Comparison of ENCODE assay signal across 8 mouse cellular contexts in genomic region chr11:95413641-95414535, GRCm38 (mm10). TPM values are rescaled to one million over a fixed set of nuclear protein-coding genes. Genes with fewer than 3 reads are reported as not detected.
A peak's percentile ranks its signal among the peaks of the same experiment; 100 is the strongest.
DNase-seq lines count a peak whose midpoint lies in the region; ATAC-seq and TF ChIP-seq lines count a peak whose summit lies in the region.

Spop (plus strand) TSS chr11:95414080.

- TF ChIP-seq EP300 in CH12.LX (IDR thresholded peaks at IDR 0.05; ENCODE audit: low read length) = peak; percentile 70
- no peak for TF ChIP-seq EP300 in heart, postnatal 0 days (IDR thresholded peaks at IDR 0.05; ENCODE audit: low read depth)

- no peak; the same call in none of the 2 replicates for TF ChIP-seq POLR2A in CH12.LX (IDR thresholded peaks at IDR 0.05; ENCODE audit: low read depth, low read length)
- TF ChIP-seq POLR2A in testis, adult 2 months (IDR thresholded peaks at IDR 0.05; ENCODE audit: control insufficient read depth, low read depth, low read length) = peak; percentile 51

- peaks cover 0 to 13% of the 10 kb centered on the region in 2 experiments for H3K36me3 ChIP-seq in CH12.LX (replicated peaks in 1 of 2; ENCODE audit: control insufficient read depth in 1 of 2, insufficient read depth in 1 of 2, low read length in 1 of 2)
- H3K36me3 ChIP-seq in forebrain, embryonic 12.5 days (replicated peaks) = no peaks in the 10 kb centered on the region; the same call in 1 of the 2 replicates
- no peaks in the 10 kb centered on the region for H3K36me3 ChIP-seq in heart, postnatal 0 days (replicated peaks; ENCODE audit: control insufficient read depth, insufficient read depth, low read length)
- H3K36me3 ChIP-seq in liver, embryonic 16.5 days (ENCODE audit: control insufficient read depth, insufficient read depth) = peaks cover 4% of the 10 kb centered on the region; the same call in 1 of the 2 replicates
- H3K36me3 ChIP-seq in neural tube, embryonic 13.5 days = peaks cover 6% of the 10 kb centered on the region; the same call in 1 of the 2 replicates
- H3K36me3 ChIP-seq in testis, adult 2 months (ENCODE audit: control insufficient read depth, insufficient read depth, low read length) = no peaks in the 10 kb centered on the region

- in situ Hi-C loops in CH12.LX (cut with MboI; ENCODE audit: low pct_ligation_motif_present, low pct_unique_long_range_greater_than_20kb, low sequenced_read_pairs) = no loop called here

- peaks cover 34% of the 10 kb centered on the region for H3K27me3 ChIP-seq in CH12.LX (replicated peaks)
- H3K27me3 ChIP-seq in forebrain, embryonic 12.5 days = peaks cover 16% of the 10 kb centered on the region
- H3K27me3 ChIP-seq in heart, postnatal 0 days (ENCODE audit: control insufficient read depth, insufficient read depth, low read length) = no peaks in the 10 kb centered on the region
- H3K27me3 ChIP-seq in liver, embryonic 16.5 days (ENCODE audit: control insufficient read depth, insufficient read depth, low read depth, low read length) = no peaks in the 10 kb centered on the region
- no peaks in the 10 kb centered on the region for H3K27me3 ChIP-seq in neural tube, embryonic 13.5 days
- H3K27me3 ChIP-seq in testis, adult 2 months (ENCODE audit: control insufficient read depth, insufficient read depth, low read length) = no peaks in the 10 kb centered on the region

- H3K4me2 ChIP-seq in CH12.LX (ENCODE audit: insufficient read depth, low read depth, poor library complexity, severe bottlenecking) = peak within 1 kb of the TSS; percentile 99
- H3K4me2 ChIP-seq in forebrain, embryonic 12.5 days = peak within 1 kb of the TSS; percentile 69
- peak within 1 kb of the TSS; percentile 68 for H3K4me2 ChIP-seq in heart, postnatal 0 days (ENCODE audit: low read depth, low read length)
- H3K4me2 ChIP-seq in liver, embryonic 16.5 days (ENCODE audit: low read depth, low read length) = peak within 1 kb of the TSS; percentile 88
- H3K4me2 ChIP-seq in neural tube, embryonic 13.5 days = peak within 1 kb of the TSS; percentile 68

- peak within 1 kb of the TSS; percentile 80 for H3K27ac ChIP-seq in CH12.LX (ENCODE audit: insufficient read depth, low read depth)
- peak within 1 kb of the TSS; percentile 94 for H3K27ac ChIP-seq in forebrain, embryonic 12.5 days
- H3K27ac ChIP-seq in heart, postnatal 0 days (ENCODE audit: low read depth) = peak within 1 kb of the TSS; percentile 96
- H3K27ac ChIP-seq in liver, embryonic 16.5 days (ENCODE audit: low read length) = peak within 1 kb of the TSS; percentile 94
- peak within 1 kb of the TSS; percentile 96 for H3K27ac ChIP-seq in neural tube, embryonic 13.5 days (replicated peaks)
- peak within 1 kb of the TSS; percentile 97 for H3K27ac ChIP-seq in testis, adult 2 months (ENCODE audit: control insufficient read depth, insufficient read depth, low read depth, low read length)

- no peak for TF ChIP-seq CTCF in CH12.LX (conservative IDR thresholded peaks at IDR 0.05 in 1 of 2, IDR thresholded peaks at IDR 0.05 in 1 of 2; ENCODE audit: low read depth in 2 of 2, low read length in 2 of 2)
- peak; percentile 7; the same call in 1 of the 2 replicates for TF ChIP-seq CTCF in heart, postnatal 0 days (IDR thresholded peaks at IDR 0.05; ENCODE audit: low read depth)
- no peak for TF ChIP-seq CTCF in testis, adult 2 months (IDR thresholded peaks at IDR 0.05; ENCODE audit: control insufficient read depth, insufficient read depth, insufficient replicate concordance, low read depth, low read length)

- peak; percentile 96 for DNase-seq in CH12.LX (ENCODE audit: extremely low read depth)
- DNase-seq in c-Kit-positive CD71-positive TER-119-negative erythroid progenitor cells, embryonic 14.5 days (ENCODE audit: low read depth) = peak; percentile 97
- peak; percentile 93 for DNase-seq in heart, postnatal 0 days (ENCODE audit: low spot score)
- DNase-seq in kidney, postnatal 4 days = peak; percentile 97

- peaks cover 30% of the 10 kb centered on the region for H3K79me2 ChIP-seq in CH12.LX (replicated peaks; ENCODE audit: control insufficient read depth, extremely low read depth, insufficient read depth, poor library complexity, severe bottlenecking)

- WGBS in forebrain, embryonic 12.5 days = 2% methylated on average over 48 of the region's 58 CpGs
- WGBS in heart, postnatal 0 days = 3% methylated on average over 50 of the region's 58 CpGs
- WGBS in liver, embryonic 16.5 days (ENCODE audit: insufficient replicate concordance) = 1% methylated on average over 52 of the region's 58 CpGs
- 3% methylated on average over 50 of the region's 58 CpGs for WGBS in neural tube, embryonic 13.5 days

- peaks cover 10 to 36% of the 10 kb centered on the region in 2 experiments for H3K4me1 ChIP-seq in CH12.LX (ENCODE audit: control insufficient read depth in 1 of 2, insufficient read depth in 2 of 2)
- peaks cover 18% of the 10 kb centered on the region for H3K4me1 ChIP-seq in forebrain, embryonic 12.5 days
- peaks cover 11% of the 10 kb centered on the region for H3K4me1 ChIP-seq in heart, postnatal 0 days (ENCODE audit: control insufficient read depth, insufficient read depth)
- peaks cover 15% of the 10 kb centered on the region for H3K4me1 ChIP-seq in liver, embryonic 16.5 days (ENCODE audit: control insufficient read depth, low read depth, low read length)
- H3K4me1 ChIP-seq in neural tube, embryonic 13.5 days (replicated peaks) = peaks cover 34% of the 10 kb centered on the region
- peaks cover 4% of the 10 kb centered on the region; the same call in 1 of the 2 replicates for H3K4me1 ChIP-seq in testis, adult 2 months (ENCODE audit: control insufficient read depth, insufficient read depth, low read length)

- H3K9me3 ChIP-seq in CH12.LX (replicated peaks; ENCODE audit: low read length) = peaks cover 3% of the 10 kb centered on the region
- H3K9me3 ChIP-seq in forebrain, embryonic 12.5 days = no peaks in the 10 kb centered on the region
- H3K9me3 ChIP-seq in heart, postnatal 0 days (replicated peaks; ENCODE audit: control insufficient read depth, low read length) = no peaks in the 10 kb centered on the region
- no peaks in the 10 kb centered on the region for H3K9me3 ChIP-seq in liver, embryonic 16.5 days (replicated peaks; ENCODE audit: control insufficient read depth, low read length)
- no peaks in the 10 kb centered on the region for H3K9me3 ChIP-seq in neural tube, embryonic 13.5 days

- peak; percentile 79 for ATAC-seq in forebrain, embryonic 12.5 days (ENCODE audit: low FRiP score)
- ATAC-seq in heart, postnatal 0 days (ENCODE audit: insufficient read depth, low read depth) = peak; percentile 85
- peak; percentile 88 for ATAC-seq in liver, embryonic 16.5 days (ENCODE audit: low read depth)
- ATAC-seq in neural tube, embryonic 13.5 days (ENCODE audit: low read depth) = peak; percentile 88

- H3K4me3 ChIP-seq in CH12.LX (replicated peaks in 1 of 3; ENCODE audit: low read depth in 2 of 3, low read length in 2 of 3, poor library complexity in 1 of 3) = peak within 1 kb of the TSS; percentile 78 to 91 (median 81)
- H3K4me3 ChIP-seq in forebrain, embryonic 12.5 days (replicated peaks) = peak within 1 kb of the TSS; percentile 59
- H3K4me3 ChIP-seq in heart, postnatal 0 days (ENCODE audit: low read depth, low read length) = peak within 1 kb of the TSS; percentile 67
- peak within 1 kb of the TSS; percentile 71 for H3K4me3 ChIP-seq in liver, embryonic 16.5 days (ENCODE audit: low read depth, low read length)
- peak within 1 kb of the TSS; percentile 55 for H3K4me3 ChIP-seq in neural tube, embryonic 13.5 days
- peak within 1 kb of the TSS; percentile 93 for H3K4me3 ChIP-seq in testis, adult 2 months (ENCODE audit: control insufficient read depth, low read depth, low read length)

- peak within 1 kb of the TSS; percentile 85 for H3K9ac ChIP-seq in CH12.LX (ENCODE audit: insufficient read depth, low read depth)
- H3K9ac ChIP-seq in forebrain, embryonic 12.5 days = peak within 1 kb of the TSS; percentile 62
- peak within 1 kb of the TSS; percentile 67 for H3K9ac ChIP-seq in heart, postnatal 0 days (replicated peaks; ENCODE audit: low read depth, low read length)
- peak within 1 kb of the TSS; percentile 72 for H3K9ac ChIP-seq in liver, embryonic 16.5 days (ENCODE audit: low read depth, low read length)
- H3K9ac ChIP-seq in neural tube, embryonic 13.5 days = peak within 1 kb of the TSS; percentile 75

- dilution Hi-C loops in CH12.LX (cut with MboI; ENCODE audit: extremely low pct_ligation_motif_present, extremely low pct_unique_long_range_greater_than_20kb, low sequenced_read_pairs) = no loop called here

- TF ChIP-seq RAD21 in CH12.LX (IDR thresholded peaks at IDR 0.05; ENCODE audit: low read depth, low read length) = no peak

TF ChIP-seq in CH12.LX, 34 proteins besides CTCF, POLR2A, EP300 and RAD21 (continues in another document):
- TF ChIP-seq USF1 (IDR thresholded peaks at IDR 0.05; ENCODE audit: low read depth, low read length) (no peak), NRF1 (IDR thresholded peaks at IDR 0.05; ENCODE audit: low read depth, low read length) (peak; percentile 84), KAT2A (IDR thresholded peaks at IDR 0.05; ENCODE audit: insufficient replicate concordance, low read length) (0 out of 2 replicates have a peak, but pooled peaks have one; percentile 35), TCF12 (IDR thresholded peaks at IDR 0.05; ENCODE audit: low read depth, low read length) (peak; percentile 59; the same call in 1 of the 2 replicates), NELFE (IDR thresholded peaks at IDR 0.05; ENCODE audit: low read depth, low read length) (peak; percentile 68), ZNF384 (IDR thresholded peaks at IDR 0.05; ENCODE audit: low read depth, low read length) (no peak), JUN (IDR thresholded peaks at IDR 0.05; ENCODE audit: insufficient read depth, low read depth, low read length) (no peak), ETS1 (conservative IDR thresholded peaks at IDR 0.05; ENCODE audit: low read depth, low read length) (peak; percentile 60; the same call in 1 of the 2 replicates), RCOR1 (conservative IDR thresholded peaks at IDR 0.05; ENCODE audit: low read depth, low read length) (no peak; the same call in 1 of the 2 replicates), ZMIZ1 (IDR thresholded peaks at IDR 0.05; ENCODE audit: low read depth, low read length) (no peak), E2F4 (IDR thresholded peaks at IDR 0.05; ENCODE audit: insufficient replicate concordance, low read depth, low read length) (peak; percentile 92; the same call in 1 of the 2 replicates)

RNA-seq across cellular contexts. Expression of gene Spop, which starts in this region (rescaled TPM):
- total RNA-seq in CH12.LX (2012; rRNA removed) (42.7 and 45.7 TPM in 2 replicates), CH12.LX (2014; rRNA removed) (51.9 and 60.6 TPM in 2 replicates)
- polyA plus RNA-seq in CH12.LX (2012; ENCODE audit: insufficient read length, low read depth) = 91.8 and 103 TPM in 2 replicates
- 193 and 211 TPM in 2 replicates for polyA plus RNA-seq in forebrain, embryonic 12.5 days (2016; fragmentation: Nextera tagmentation; extraction: Ambion mirVana)
- 34.5 and 38.0 TPM in 2 replicates for total RNA-seq in heart, postnatal 0 days (2014; rRNA removed; ENCODE audit: low replicate concordance)
- 129 and 142 TPM in 2 replicates for polyA plus RNA-seq in heart, postnatal 0 days (2015; fragmentation: Nextera tagmentation; extraction: Ambion mirVana)
- 72.5 and 76.0 TPM in 2 replicates for polyA plus RNA-seq in liver, embryonic 16.5 days (2015; fragmentation: Nextera tagmentation; extraction: Ambion mirVana)
- polyA plus RNA-seq in neural tube, embryonic 13.5 days (2015; fragmentation: Nextera tagmentation; extraction: Ambion mirVana) = 201 and 211 TPM in 2 replicates
- 17.9 and 19.6 TPM in 2 replicates for polyA plus RNA-seq in testis, adult 2 months (2012; rRNA removed)

Comparison
In these comparisons a context has a peak if more than half of its experiments do, and no peak if none do; other contexts are left out.
1. Peak in every context shown above with its lines: DNase-seq, ATAC-seq, H3K4me3 ChIP-seq and H3K27ac ChIP-seq.